Mouse (Mus musculus) lung, postnatal 0 days (tissue): ENCODE data around the gene Tbl1xr1. TPM values are rescaled to one million over a fixed set of nuclear protein-coding genes. Genes with fewer than 3 reads are reported as not detected.
A peak's percentile ranks its signal among the peaks of the same experiment; 100 is the strongest.

Experiments used
- ATAC-seq: fragments of 200-750 bp; cut with Nextera tagmentation; 2 replicates; pipeline ENCODE4 v1.8.0; 2017; ENCODE audit warnings: moderate library complexity
- DNase-seq: peaks from one replicate; pipeline ENCODE4 v3.0.0-alpha.2; 2016; ENCODE audit warnings: low spot score
- H3K27ac ChIP-seq: fragments of 300-500 bp; sonication (generic); 2 replicates; pipeline ENCODE4 v1.5.1; 2014; ENCODE audit warnings: antibody characterized with exemption, mild to moderate bottlenecking, low read length, mixed read lengths
- H3K27me3 ChIP-seq: fragments of 300-500 bp; sonication (generic); replicated peaks from 2 replicates; pipeline ENCODE4 v1.6.1; 2014; ENCODE audit warnings: low read length, mixed read lengths; ENCODE audit not compliant: insufficient read depth
- H3K36me3 ChIP-seq: fragments of 300-500 bp; sonication (generic); 2 replicates; pipeline ENCODE4 v1.6.1; 2014; ENCODE audit warnings: low read length, mixed read lengths; ENCODE audit not compliant: insufficient read depth
- H3K4me1 ChIP-seq: fragments of 300-500 bp; sonication (generic); 2 replicates; pipeline ENCODE4 v1.6.1; 2014; ENCODE audit warnings: antibody characterized with exemption, low read depth, low read length, mixed read lengths; ENCODE audit not compliant: insufficient read depth
- H3K4me2 ChIP-seq: fragments of 300-500 bp; sonication (generic); replicated peaks from 2 replicates; pipeline ENCODE4 v1.6.1; 2014; ENCODE audit warnings: low read depth, mild to moderate bottlenecking, low read length, moderate library complexity, mixed read lengths
- H3K4me3 ChIP-seq: fragments of 300-500 bp; sonication (generic); 2 replicates; pipeline ENCODE4 v1.5.1; 2014; ENCODE audit warnings: low read depth, low read length
- H3K9ac ChIP-seq: fragments of 300-500 bp; sonication (generic); replicated peaks from 2 replicates; pipeline ENCODE4 v1.6.1; 2014; ENCODE audit warnings: low read depth, mild to moderate bottlenecking
- H3K9me3 ChIP-seq: fragments of 300-500 bp; sonication (generic); 2 replicates; pipeline ENCODE4 v1.6.1; 2016; ENCODE audit warnings: low read length, mixed read lengths
- CTCF ChIP-seq: IDR thresholded peaks from 2 replicates; pipeline ENCODE4 v1.5.1; 2016; ENCODE audit warnings: antibody characterized with exemption, mild to moderate bottlenecking
- EP300 ChIP-seq: IDR thresholded peaks from 2 replicates; pipeline ENCODE4 v1.6.1; 2016; ENCODE audit warnings: antibody characterized with exemption, mild to moderate bottlenecking, control low read depth
- WGBS: fragments of 180-500 bp; shearing (Covaris S2); extraction: QIAGEN DNeasy Blood & Tissue Kit; methylation state at CpG from one replicate; pipeline ENCODE4 v1.1.7; 2014; 5-methylcytosine and 5-hydroxymethylcytosine counted together
- polyA plus RNA-seq: library from polyadenylated mRNA; unstranded; fragments of >200 nt; fragmentation: Nextera tagmentation; extraction: Ambion mirVana; gene quantifications from 2 replicates; pipeline ENCODE4 v1.2.1, GENCODE M21; 2015

The Tbl1xr1 gene
- polyA plus RNA-seq, 1 experiment from 2014 or later = 9.6 TPM

DNA sequence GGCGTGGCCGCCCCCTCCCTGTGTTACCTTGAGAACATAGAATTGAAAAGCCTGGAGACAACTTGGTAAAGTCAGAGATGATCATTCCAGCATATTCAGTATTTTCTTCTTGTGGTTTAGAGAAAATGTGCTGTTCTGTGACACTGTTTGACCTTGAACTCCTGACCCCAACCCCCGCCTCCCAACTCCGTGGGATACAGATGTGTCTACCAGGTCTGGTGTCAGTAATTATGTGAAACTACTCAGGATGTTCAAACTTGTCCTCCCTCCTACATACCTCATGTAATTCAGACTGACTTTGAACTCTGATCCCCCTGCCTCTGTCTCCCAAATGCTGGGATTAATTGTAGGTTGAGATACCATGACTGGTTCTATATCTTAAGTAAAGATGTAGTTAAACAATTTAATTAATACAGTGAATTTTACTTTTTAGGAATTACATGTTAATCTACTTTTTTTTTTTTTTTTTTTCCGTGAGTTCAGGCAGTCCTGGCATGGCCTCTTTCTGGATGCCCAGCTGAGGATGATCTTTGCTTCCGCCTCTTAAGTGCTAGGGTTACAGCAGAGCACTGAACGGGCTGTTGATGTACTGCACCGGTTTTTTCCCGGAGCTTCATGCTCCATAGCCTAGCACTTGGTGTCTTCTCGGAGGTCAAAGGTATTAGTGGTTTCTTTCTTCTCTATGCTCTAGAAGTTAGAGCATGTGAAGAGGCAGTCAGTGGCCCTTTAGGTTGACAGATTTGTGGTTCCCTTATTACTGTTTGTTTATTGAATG lies 8.0 kb downstream of the Tbl1xr1 start:
- Histone ChIP-seq H3K4me2 (no peak overlapping the region), H3K4me1 (peaks cover 3% of the 10 kb centered on the region; the same call in 1 of the 2 replicates), H3K4me3 (no peak overlapping the region), H3K9me3 (no peaks in the 10 kb centered on the region), H3K27ac (no peak overlapping the region), H3K9ac (no peak overlapping the region), H3K36me3 (no peaks in the 10 kb centered on the region), H3K27me3 (no peaks in the 10 kb centered on the region)
- WGBS = 72% methylated on average over 10 of the region's 10 CpGs
- TF ChIP-seq CTCF = no peak
- TF ChIP-seq EP300 = no peak
- DNase-seq (no peak), ATAC-seq (no peak)

DNA sequence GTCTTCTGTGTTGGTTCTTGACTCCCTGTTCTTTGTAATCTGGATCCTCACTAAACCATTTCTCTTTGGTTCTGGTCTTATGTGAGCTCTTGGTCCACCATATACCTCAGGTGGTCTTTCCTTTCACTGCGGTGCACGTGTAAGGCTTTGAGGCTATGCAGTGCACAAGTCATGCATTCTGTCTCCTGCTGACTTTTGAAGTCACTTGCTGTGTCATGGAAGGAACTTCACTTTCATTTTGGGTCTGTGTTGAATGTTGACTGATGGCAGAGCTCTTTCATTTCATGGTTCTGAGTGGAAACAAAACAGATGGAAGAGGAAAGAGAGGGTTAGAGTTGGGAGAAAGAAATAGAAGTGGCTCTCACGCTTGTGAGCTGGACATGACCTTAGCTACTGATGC lies 13.4 kb downstream of the Tbl1xr1 start:
- Histone ChIP-seq H3K4me3 (no peak overlapping the region), H3K9ac (no peak overlapping the region), H3K4me2 (no peak overlapping the region), H3K27me3 (no peaks in the 10 kb centered on the region), H3K4me1 (peaks cover 7% of the 10 kb centered on the region; the same call in 1 of the 2 replicates), H3K9me3 (no peaks in the 10 kb centered on the region), H3K27ac (0 out of 2 replicates have a peak overlapping the region, but pooled peaks have one; percentile 47), H3K36me3 (no peaks in the 10 kb centered on the region)
- WGBS = 56% methylated on average over 3 of the region's 3 CpGs
- no peak for ATAC-seq
- DNase-seq = no peak
- TF ChIP-seq EP300 (no peak), CTCF (no peak)

DNA sequence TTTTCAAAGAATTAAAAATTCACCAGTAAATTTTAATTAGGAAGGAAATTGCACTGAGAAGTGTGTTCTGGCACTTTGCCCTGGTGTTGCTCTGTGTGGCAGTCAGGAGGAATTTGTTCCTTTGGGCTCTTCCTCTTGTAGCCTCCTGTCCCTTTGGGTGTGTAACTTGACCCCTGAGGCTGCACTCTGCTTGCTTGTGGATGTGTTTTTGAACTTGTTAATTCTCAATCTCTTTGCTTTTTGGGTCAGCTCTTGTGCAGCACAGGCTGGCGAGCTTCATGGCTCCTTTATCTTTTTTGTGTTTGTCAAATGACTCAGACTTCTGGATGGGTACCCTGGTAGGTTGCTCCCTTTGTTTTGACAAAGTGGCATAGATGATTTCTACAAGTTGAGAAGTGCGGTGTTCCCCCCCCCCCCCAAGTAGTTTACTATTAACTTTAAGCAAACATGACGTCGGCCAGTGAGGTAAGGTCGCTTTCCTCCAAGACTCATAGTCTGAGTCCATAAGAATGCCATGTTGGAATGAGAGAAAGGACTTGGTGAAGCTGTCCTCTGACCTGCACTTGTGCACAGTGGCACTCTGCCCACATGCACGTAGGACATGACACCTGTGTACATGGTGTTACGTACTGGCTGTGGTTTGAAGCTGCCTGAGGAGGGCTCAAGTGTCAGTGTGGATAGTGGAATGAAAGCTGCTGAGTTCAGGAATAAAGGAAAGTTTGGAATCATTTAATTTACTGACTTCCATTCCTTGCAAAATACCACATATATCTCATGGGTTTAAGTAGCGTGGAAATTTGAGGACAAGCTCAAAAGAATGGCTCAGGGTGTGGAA lies 14.2 kb downstream of the Tbl1xr1 start:
- peak overlapping the region; percentile 62 for H3K27ac ChIP-seq

DNA sequence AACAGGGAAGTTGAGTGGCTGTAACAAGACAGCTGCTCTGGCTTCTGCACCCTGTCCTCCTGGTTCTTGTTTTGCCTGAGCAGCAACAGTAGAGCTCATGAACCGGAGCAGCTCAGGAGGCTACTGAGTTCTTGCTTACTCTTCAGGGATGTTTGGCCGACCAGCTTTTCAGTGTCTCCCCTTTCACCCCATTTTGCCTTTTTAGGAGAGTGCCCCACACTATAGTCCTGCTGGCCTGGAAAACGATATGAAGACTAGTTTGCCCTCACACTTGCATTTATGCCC lies 14.8 kb downstream of the Tbl1xr1 start:
- TF ChIP-seq EP300 (no peak), CTCF (no peak)
- H3K27ac ChIP-seq = peak overlapping the region; percentile 62
- no peaks in the 10 kb centered on the region for H3K9me3 ChIP-seq
- peaks cover 7% of the 10 kb centered on the region; the same call in 1 of the 2 replicates for H3K4me1 ChIP-seq
- no peak overlapping the region for H3K4me3 ChIP-seq
- ATAC-seq (no peak), DNase-seq (no peak)
- WGBS = 43% methylated on average over 3 of the region's 3 CpGs
- H3K9ac ChIP-seq = no peak overlapping the region
- no peaks in the 10 kb centered on the region for H3K27me3 ChIP-seq
- H3K36me3 ChIP-seq = no peaks in the 10 kb centered on the region
- H3K4me2 ChIP-seq = no peak overlapping the region

More for the DNA sequence above, 14.2 kb downstream of the Tbl1xr1 start:
- Histone ChIP-seq H3K4me3 (no peak overlapping the region), H3K27me3 (no peaks in the 10 kb centered on the region), H3K36me3 (no peaks in the 10 kb centered on the region), H3K4me1 (peaks cover 7% of the 10 kb centered on the region; the same call in 1 of the 2 replicates), H3K9me3 (no peaks in the 10 kb centered on the region), H3K4me2 (no peak overlapping the region), H3K9ac (no peak overlapping the region)
- DNase-seq (peak; percentile 59), ATAC-seq (peak; percentile 89)
- WGBS = 39% methylated on average over 8 of the region's 8 CpGs
- TF ChIP-seq EP300 (no peak), CTCF (no peak)

DNA sequence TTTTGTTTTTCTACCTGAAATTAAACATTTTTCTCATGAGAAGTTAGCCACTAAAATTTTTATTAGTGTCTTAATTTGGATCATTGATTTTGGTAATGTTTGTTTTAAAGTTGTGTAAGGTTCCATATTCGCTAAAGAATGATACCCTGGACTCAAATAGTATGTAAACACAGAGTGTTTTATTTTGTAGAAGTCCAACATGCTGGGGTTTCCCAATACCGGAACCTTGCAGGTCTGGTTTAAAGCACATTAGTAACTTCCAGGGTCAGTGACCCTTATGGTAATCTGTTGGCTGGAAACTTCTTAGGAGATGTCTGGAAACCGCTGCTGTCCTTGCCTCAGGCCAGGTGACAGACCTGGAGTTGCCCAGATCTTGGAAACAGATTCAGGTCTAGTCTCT lies 15.2 kb downstream of the Tbl1xr1 start:
- H3K9me3 ChIP-seq = no peaks in the 10 kb centered on the region
- H3K27me3 ChIP-seq = no peaks in the 10 kb centered on the region
- H3K27ac ChIP-seq = peak overlapping the region; percentile 62; the same call in 1 of the 2 replicates
- no peak overlapping the region for H3K4me3 ChIP-seq
- no peaks in the 10 kb centered on the region for H3K36me3 ChIP-seq
- no peak overlapping the region for H3K9ac ChIP-seq
- DNase-seq (no peak), ATAC-seq (no peak)
- TF ChIP-seq EP300 (no peak), CTCF (no peak)
- no peak overlapping the region for H3K4me2 ChIP-seq
- peaks cover 7% of the 10 kb centered on the region; the same call in 1 of the 2 replicates for H3K4me1 ChIP-seq
- 71% methylated on average over 3 of the region's 3 CpGs for WGBS

DNA sequence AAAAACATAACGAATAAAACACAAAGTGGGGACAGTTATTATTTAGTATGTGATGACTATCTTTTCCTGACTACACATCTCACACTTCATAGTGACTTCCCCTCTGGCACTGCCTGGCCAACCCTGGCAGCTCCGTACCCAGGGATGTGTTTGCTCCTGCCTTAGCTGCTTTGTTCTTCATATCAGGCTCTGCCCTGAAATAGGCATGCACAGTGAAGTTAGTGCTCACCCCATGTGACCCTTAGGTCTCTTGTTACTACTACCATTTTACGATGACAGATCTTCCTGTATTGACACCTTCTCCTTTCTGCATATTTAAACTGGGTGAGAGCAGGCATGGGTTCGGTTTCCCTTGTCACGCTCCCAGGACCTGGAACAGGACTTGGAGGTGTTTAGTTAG lies 16.3 kb downstream of the Tbl1xr1 start:
- Histone ChIP-seq H3K4me2 (no peak overlapping the region), H3K36me3 (no peaks in the 10 kb centered on the region), H3K9me3 (no peaks in the 10 kb centered on the region), H3K9ac (no peak overlapping the region), H3K27me3 (no peaks in the 10 kb centered on the region), H3K27ac (no peak overlapping the region), H3K4me3 (no peak overlapping the region), H3K4me1 (peaks cover 7% of the 10 kb centered on the region; the same call in 1 of the 2 replicates)
- DNase-seq (no peak), ATAC-seq (no peak)
- TF ChIP-seq CTCF (no peak), EP300 (no peak)
- 65% methylated on average over 5 of the region's 5 CpGs for WGBS
